Mouse (Mus musculus): ENCODE results near the gene Npas1.

GRCm38 (mm10) chr7:16492211-16492610 lies 14.7 kb upstream of the Npas1 start:
- no peak for TF ChIP-seq POLR2A (IDR thresholded peaks at IDR 0.05; ENCODE audit: control insufficient read depth, extremely low read depth, insufficient read depth, low read length, poor library complexity)
- no peak for TF ChIP-seq CTCF (IDR thresholded peaks at IDR 0.05; ENCODE audit: borderline replicate concordance, control insufficient read depth, extremely low read depth, insufficient read depth, low read length, poor library complexity)
